Mouse (Mus musculus) G1E (cell line): ENCODE results near the gene Qk. TPM values are rescaled to one million over a fixed set of nuclear protein-coding genes. Genes with fewer than 3 reads are reported as not detected.

Source experiments
- ATAC-seq: 2 replicates; pipeline ENCODE4 v1.8.0; 2016; ENCODE audit warnings: mild to moderate bottlenecking; ENCODE audit not compliant: insufficient number of reproducible peaks, poor library complexity, low FRiP score, severe bottlenecking; ENCODE audit errors: extremely low read depth
- DNase-seq: peaks from one replicate; pipeline ENCODE4 v3.0.0; 2012; ENCODE audit warnings: low spot score
- H3K27me3 ChIP-seq: 2 replicates; pipeline ENCODE4 v1.6.1; 2012; ENCODE audit warnings: mild to moderate bottlenecking, low read length, inconsistent platforms; ENCODE audit not compliant: insufficient read depth
- H3K36me3 ChIP-seq: replicated peaks from 2 replicates; pipeline ENCODE3; 2012; ENCODE audit warnings: mild to moderate bottlenecking, inconsistent platforms
- H3K4me1 ChIP-seq: 2 replicates; pipeline ENCODE4 v1.6.1; 2012; ENCODE audit warnings: low read depth, low read length, inconsistent platforms, mixed read lengths; ENCODE audit not compliant: insufficient read depth
- H3K4me3 ChIP-seq: 2 replicates; pipeline ENCODE4 v1.5.1; 2012; ENCODE audit warnings: low read depth, mild to moderate bottlenecking, inconsistent platforms, low read length, moderate library complexity, mixed read lengths
- H3K9me3 ChIP-seq: replicated peaks from 2 replicates; pipeline ENCODE4 v1.6.1; 2012; ENCODE audit warnings: inconsistent platforms
- CTCF ChIP-seq: IDR thresholded peaks from 2 replicates; pipeline ENCODE4 v1.5.1; 2012; ENCODE audit warnings: low read depth, low read length, inconsistent platforms, mixed read lengths
- GATA1 ChIP-seq: IDR thresholded peaks from 2 replicates; pipeline ENCODE4 v1.6.1; 2012; ENCODE audit warnings: borderline replicate concordance, low read length, inconsistent platforms, mixed read lengths
- GATA2 ChIP-seq: IDR thresholded peaks from 2 replicates; pipeline ENCODE4 v1.6.1; 2012; ENCODE audit warnings: low read depth, low read length, inconsistent platforms, borderline replicate concordance
- POLR2AphosphoS5 ChIP-seq: IDR thresholded peaks from 2 replicates; pipeline ENCODE4 v1.6.1; 2012; ENCODE audit warnings: low read depth, low read length, inconsistent platforms; ENCODE audit not compliant: insufficient replicate concordance
- TAL1 ChIP-seq: conservative IDR thresholded peaks from 2 replicates; pipeline ENCODE4 v1.6.1; 2012; ENCODE audit warnings: low read depth, low read length, inconsistent platforms, mixed read lengths
- polyA plus RNA-seq: library from polyadenylated mRNA; stranded (reverse); fragments of >175 nt; gene quantifications from 2 replicates; pipeline ENCODE4 v1.2.3, GENCODE M21; 2012
- total RNA-seq, 2 experiments: library from RNA; stranded (forward) in 1 of 2; stranded (reverse) in 1 of 2; fragments of 200-1000 nt in 1 of 2; fragments of >200 nt in 1 of 2; fragmentation: Nextera tagmentation in 1 of 2; gene quantifications; 2 replicates each; pipeline ENCODE4 v1.2.3; 2014 to 2017

Qk gene
- total and polyA plus RNA-seq, 3 experiments, result 9.5 to 419 (median 65.7) TPM

- Histone ChIP-seq H3K4me1 (no peaks in the 10 kb centered on the region), H3K27me3 (no peaks in the 10 kb centered on the region), H3K36me3 (peaks cover 10% of the 10 kb centered on the region), H3K9me3 (no peaks in the 10 kb centered on the region), H3K4me3 (no peak overlapping the region)
- DNase-seq, result no peak
- TF ChIP-seq GATA2 (no peak), CTCF (no peak), TAL1 (no peak), GATA1 (no peak), POLR2AphosphoS5 (no peak)
- ATAC-seq, result no peak
Measured at GRCm38 (mm10) chr17:10195703-10196102, 124.0 kb downstream of the Qk start.

- Histone ChIP-seq H3K4me1 (no peaks in the 10 kb centered on the region), H3K36me3 (no peaks in the 10 kb centered on the region), H3K27me3 (peaks cover 18% of the 10 kb centered on the region), H3K9me3 (no peaks in the 10 kb centered on the region), H3K4me3 (no peak overlapping the region)
- DNase-seq (no peak), ATAC-seq (no peak)
- TF ChIP-seq POLR2AphosphoS5, result no peak
- no peak for TF ChIP-seq GATA2
- no peak for TF ChIP-seq CTCF
- no peak for TF ChIP-seq TAL1
- TF ChIP-seq GATA1, result no peak
Measured at GRCm38 (mm10) chr17:10190857-10191256, 128.8 kb downstream of the Qk start.

GRCm38 (mm10) chr17:10188481-10188880 lies 131.2 kb downstream of the Qk start:
- ATAC-seq, result no peak
- peaks cover 32% of the 10 kb centered on the region for H3K27me3 ChIP-seq
- H3K9me3 ChIP-seq, result no peaks in the 10 kb centered on the region
- H3K4me1 ChIP-seq, result no peaks in the 10 kb centered on the region
- no peak overlapping the region for H3K4me3 ChIP-seq
- no peak for DNase-seq
- H3K36me3 ChIP-seq, result no peaks in the 10 kb centered on the region
- TF ChIP-seq CTCF (no peak), GATA1 (no peak), TAL1 (no peak), POLR2AphosphoS5 (no peak), GATA2 (no peak)

GRCm38 (mm10) chr17:10187431-10188020 lies 132.1 kb downstream of the Qk start:
- H3K4me3 ChIP-seq, result no peak overlapping the region
- no peaks in the 10 kb centered on the region for H3K4me1 ChIP-seq
- no peaks in the 10 kb centered on the region for H3K36me3 ChIP-seq
- DNase-seq (no peak), ATAC-seq (no peak)
- H3K27me3 ChIP-seq, result peaks cover 32% of the 10 kb centered on the region
- H3K9me3 ChIP-seq, result no peaks in the 10 kb centered on the region
- TF ChIP-seq TAL1 (no peak), CTCF (no peak), GATA1 (no peak), POLR2AphosphoS5 (no peak), GATA2 (no peak)

GRCm38 (mm10) chr17:10181761-10182160 lies 137.9 kb downstream of the Qk start:
- H3K4me1 ChIP-seq, result no peaks in the 10 kb centered on the region
- no peak for DNase-seq
- no peaks in the 10 kb centered on the region for H3K9me3 ChIP-seq
- peaks cover 38% of the 10 kb centered on the region for H3K27me3 ChIP-seq
- ATAC-seq, result no peak
- TF ChIP-seq TAL1, result no peak
- no peak for TF ChIP-seq GATA1
- TF ChIP-seq GATA2, result no peak
- TF ChIP-seq CTCF, result no peak
- no peak for TF ChIP-seq POLR2AphosphoS5
- no peaks in the 10 kb centered on the region for H3K36me3 ChIP-seq
- H3K4me3 ChIP-seq, result no peak overlapping the region

- ATAC-seq, result no peak
- Histone ChIP-seq H3K36me3 (no peaks in the 10 kb centered on the region), H3K27me3 (peaks cover 23% of the 10 kb centered on the region; the same call in 1 of the 2 replicates), H3K4me3 (no peak overlapping the region), H3K4me1 (no peaks in the 10 kb centered on the region), H3K9me3 (no peaks in the 10 kb centered on the region)
- DNase-seq, result no peak
- TF ChIP-seq GATA2 (no peak), TAL1 (no peak), POLR2AphosphoS5 (no peak), GATA1 (no peak), CTCF (no peak)
Measured at GRCm38 (mm10) chr17:10177096-10177495, 142.6 kb downstream of the Qk start.
